Mouse (Mus musculus): Measurements from ENCODE around the gene Lrrc51.

GRCm38 (mm10) chr7:101955276-101955675 lies 21.6 kb upstream of the Lrrc51 start:
- TF ChIP-seq CTCF (IDR thresholded peaks at IDR 0.05; ENCODE audit: low read depth) (no peak), EP300 (IDR thresholded peaks at IDR 0.05; ENCODE audit: low read depth) (no peak)

All from liver, embryonic 14.5 days (tissue).